Mouse (Mus musculus) spleen, adult 2 months (tissue): ENCODE measurements around the gene Zfp658.

Experiments
- CTCF ChIP-seq: fragments of 200-500 bp; IDR thresholded peaks from 2 replicates; pipeline ENCODE4 v1.5.1; 2011; ENCODE audit warnings: mild to moderate bottlenecking, inconsistent platforms; ENCODE audit not compliant: insufficient read depth, insufficient read length, insufficient replicate concordance; ENCODE audit errors: extremely low read depth
- POLR2A ChIP-seq: fragments of 200-500 bp; IDR thresholded peaks from 2 replicates; pipeline ENCODE4 v1.6.1; 2011; ENCODE audit warnings: low read depth, low read length, inconsistent platforms

- TF ChIP-seq CTCF (no peak), POLR2A (no peak)
These were observed 8.9 kb upstream of the Zfp658 start for GRCm38 (mm10) chr7:43553153-43553552.
